Mouse (Mus musculus) layer of hippocampus, adult 11-12 months (tissue): ENCODE data around the gene Gm10228.
"Not testable (repeated sequence)": the region's sequence is repeated elsewhere in the genome, so short reads cannot be mapped to it uniquely, and the experiment has no call there.

ENCODE experiments used
- DNase-seq: peaks from one replicate; pipeline ENCODE4 v3.0.0; 2022; ENCODE audit warnings: low spot score

Gene Gm10228

DNA sequence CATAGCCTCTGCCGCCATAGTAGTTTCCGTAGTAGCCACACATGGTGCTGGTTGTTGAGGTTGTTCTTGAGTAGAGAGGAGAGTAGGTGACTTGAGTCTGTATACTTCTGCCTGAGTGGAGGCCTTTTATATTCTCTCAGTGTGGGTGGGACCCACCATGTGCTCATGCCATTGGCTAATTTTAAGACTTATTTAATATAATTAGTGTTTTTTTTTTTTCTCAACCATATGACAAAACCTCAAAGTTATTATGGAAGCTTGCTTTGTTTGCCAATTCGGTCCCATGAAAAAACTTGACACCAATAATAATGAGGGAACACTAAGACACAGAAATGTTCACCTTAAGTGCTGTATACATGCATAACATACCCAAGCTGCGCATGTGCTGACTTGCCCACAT lies at the start of gene Gm10228:
TSS of gene Gm10228 (minus strand) at position 101 of the 400 bp plus-strand sequence.
- not testable (repeated sequence) for DNase-seq

DNA sequence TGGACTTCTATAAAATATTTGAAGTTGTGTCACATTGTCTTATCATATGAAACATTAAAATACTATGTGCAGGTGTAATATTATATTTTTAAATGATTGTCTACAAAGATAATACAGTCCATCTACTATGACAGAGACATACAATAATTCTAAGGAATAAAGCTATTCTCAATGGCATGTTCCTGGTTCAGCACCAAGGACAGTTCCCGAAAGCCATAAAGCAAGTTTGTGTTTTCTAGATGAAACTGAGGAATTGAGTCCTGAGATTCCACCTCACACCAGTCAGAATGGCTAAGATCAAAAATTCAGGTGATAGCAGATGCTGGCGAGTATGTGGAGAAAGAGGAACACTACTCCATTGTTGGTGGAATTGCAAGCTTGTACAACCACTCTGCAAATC lies 29.8 kb upstream of the Gm10228 start:
- DNase-seq, result not testable (repeated sequence)

DNA sequence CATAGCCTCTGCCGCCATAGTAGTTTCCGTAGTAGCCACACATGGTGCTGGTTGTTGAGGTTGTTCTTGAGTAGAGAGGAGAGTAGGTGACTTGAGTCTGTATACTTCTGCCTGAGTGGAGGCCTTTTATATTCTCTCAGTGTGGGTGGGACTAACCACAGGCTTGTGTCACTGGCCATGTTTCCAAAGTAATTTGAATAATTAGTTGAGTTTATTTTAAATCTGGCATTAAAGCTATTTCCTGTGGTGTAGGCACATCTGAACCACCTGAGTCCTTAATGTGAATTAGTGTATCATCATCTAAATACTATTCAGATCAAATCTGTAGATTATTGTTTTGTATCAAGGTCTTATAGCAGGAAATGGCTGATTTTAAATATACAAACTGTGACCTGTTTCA lies 22.6 kb upstream of the Gm10228 start, which contains the start of gene 1110025L11Rik:
TSS of gene 1110025L11Rik (minus strand) at position 101 of the 400 bp plus-strand sequence.
- DNase-seq, result not testable (repeated sequence)

DNA sequence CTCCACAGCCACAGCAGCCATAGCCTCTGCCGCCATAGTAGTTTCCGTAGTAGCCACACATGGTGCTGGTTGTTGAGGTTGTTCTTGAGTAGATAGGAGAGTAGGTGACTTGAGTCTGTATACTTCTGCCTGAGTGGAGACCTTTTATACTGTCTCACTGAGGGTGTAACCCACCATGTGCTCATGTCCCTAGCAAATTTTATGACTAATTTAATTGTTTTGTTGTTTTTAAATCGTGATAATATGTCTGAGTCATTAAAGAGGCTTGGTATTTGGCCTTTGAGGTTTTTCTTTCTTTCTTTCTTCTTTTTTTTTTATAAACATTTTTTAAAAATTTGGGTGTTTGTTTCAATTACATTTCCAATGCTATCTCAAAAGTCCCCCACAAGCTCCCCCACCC lies 6.5 kb upstream of the Gm10228 start, which contains the start of gene Krtap6-5:
TSS of gene Krtap6-5 (minus strand) at position 101 of the 400 bp plus-strand sequence.
- DNase-seq, result no peak

- not testable (repeated sequence) for DNase-seq
Observed at GRCm38 (mm10) chr16:89031399-89031798, 9.9 kb downstream of the Gm10228 start, which contains the start of gene Krtap6-1. Gene Krtap6-1, plus strand, starts transcription at chr16:89031699.

DNA sequence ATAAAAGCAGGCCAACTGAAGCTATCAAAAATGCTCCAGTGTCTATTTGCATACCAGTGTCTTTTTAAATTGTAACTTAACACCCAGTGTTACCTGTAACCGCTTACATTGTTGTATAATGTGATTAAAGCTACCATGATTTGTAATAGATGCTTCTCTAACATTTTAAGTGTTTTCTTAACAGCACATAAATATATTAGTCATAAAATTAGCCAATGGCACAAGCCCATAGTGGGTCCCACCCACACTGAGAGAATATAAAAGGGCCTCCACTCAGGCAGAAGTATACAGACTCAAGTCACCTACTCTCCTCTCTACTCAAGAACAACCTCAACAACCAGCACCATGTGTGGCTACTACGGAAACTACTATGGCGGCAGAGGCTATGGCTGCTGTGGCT lies 26.3 kb downstream of the Gm10228 start, which contains the start of gene Gm10229:
TSS of gene Gm10229 (plus strand) at position 301 of the 400 bp plus-strand sequence.
- not testable (repeated sequence) for DNase-seq

GRCm38 (mm10) chr16:89013973-89014372 lies 27.3 kb downstream of the Gm10228 start:
- no peak for DNase-seq

- no peak for DNase-seq
Observed at GRCm38 (mm10) chr16:89010659-89011058, 30.6 kb downstream of the Gm10228 start, which contains the start of gene Krtap22-2. Gene Krtap22-2, minus strand, starts transcription at chr16:89010759.
